Mouse (Mus musculus) CH12.LX (cell line): ENCODE measurements around the gene Nova2.

ENCODE experiments used
- BHLHE40 ChIP-seq: IDR thresholded peaks from 2 replicates; pipeline ENCODE4 v1.6.1; 2011; ENCODE audit warnings: mild to moderate bottlenecking, low read depth, low read length, improper control_type of control experiment
- CTCF ChIP-seq, 2 experiments: IDR thresholded peaks in 1 of 2; conservative IDR thresholded peaks in 1 of 2; 2 replicates each; pipeline ENCODE4 v1.5.1; 2011 to 2012; ENCODE audit warnings: low read depth in 2 of 2, low read length in 2 of 2, improper control_type of control experiment in 1 of 2, inconsistent platforms in 1 of 2, mild to moderate bottlenecking in 1 of 2, moderate library complexity in 1 of 2
- E2F4 ChIP-seq: IDR thresholded peaks from 2 replicates; pipeline ENCODE4 v1.6.1; 2011; ENCODE audit warnings: low read depth, low read length, improper control_type of control experiment; ENCODE audit not compliant: insufficient replicate concordance
- ETS1 ChIP-seq: conservative IDR thresholded peaks from 2 replicates; pipeline ENCODE4 v1.6.1; 2012; ENCODE audit warnings: low read depth, mild to moderate bottlenecking, inconsistent platforms, low read length, improper control_type of control experiment, moderate library complexity
- JUND ChIP-seq: conservative IDR thresholded peaks from 2 replicates; pipeline ENCODE4 v1.6.1; 2011; ENCODE audit warnings: low read depth, low read length, improper control_type of control experiment
- MAFK ChIP-seq: IDR thresholded peaks from 2 replicates; pipeline ENCODE4 v1.6.1; 2011; ENCODE audit warnings: low read length, improper control_type of control experiment; ENCODE audit not compliant: insufficient replicate concordance
- MEF2A ChIP-seq: IDR thresholded peaks from 2 replicates; pipeline ENCODE4 v1.6.1; 2014; ENCODE audit warnings: low read depth, mild to moderate bottlenecking, inconsistent platforms, low read length, improper control_type of control experiment, borderline replicate concordance
- POLR2A ChIP-seq: IDR thresholded peaks from 2 replicates; pipeline ENCODE4 v1.6.1; 2011; ENCODE audit warnings: low read depth, mild to moderate bottlenecking, improper control_type of control experiment, low read length
- TBP ChIP-seq: conservative IDR thresholded peaks from 2 replicates; pipeline ENCODE4 v1.6.1; 2011; ENCODE audit warnings: low read depth, low read length, improper control_type of control experiment
- ZMIZ1 ChIP-seq: IDR thresholded peaks from 2 replicates; pipeline ENCODE4 v1.6.1; 2012; ENCODE audit warnings: low read depth, mild to moderate bottlenecking, inconsistent platforms, low read length, improper control_type of control experiment

DNA sequence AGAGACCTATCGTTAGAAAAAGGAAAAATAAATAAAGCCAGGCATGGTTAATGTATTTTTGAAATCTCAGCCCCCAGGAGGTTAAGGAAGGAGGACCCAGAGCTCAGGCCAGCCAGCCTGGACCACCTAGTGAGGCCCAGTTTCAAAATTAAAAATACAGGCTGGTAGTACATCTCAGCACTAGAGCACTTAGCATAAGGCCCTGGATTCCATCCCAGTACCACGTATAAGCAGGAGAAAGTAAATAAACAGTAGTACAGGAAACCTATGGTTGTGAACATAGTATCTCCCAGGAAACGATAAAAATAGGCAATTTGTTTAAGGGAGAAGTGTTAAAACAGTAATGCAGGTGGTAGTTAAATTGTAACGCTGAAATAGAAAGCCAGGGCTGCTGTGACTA, 76.4 kb downstream of the Nova2 start:
- TF ChIP-seq TBP (no peak), CTCF (conservative IDR thresholded peaks at IDR 0.05 in 1 of 2, IDR thresholded peaks at IDR 0.05 in 1 of 2; ENCODE audit: low read depth in 2 of 2, low read length in 2 of 2) (no peak), ETS1 (no peak), ZMIZ1 (no peak), JUND (no peak), BHLHE40 (no peak), POLR2A (no peak), MEF2A (no peak), E2F4 (no peak), MAFK (no peak)
